Mouse (Mus musculus): ENCODE data around the gene Tmc4. TPM values are rescaled to one million over a fixed set of nuclear protein-coding genes. Genes with fewer than 3 reads are reported as not detected.
A peak's percentile ranks its signal among the peaks of the same experiment; 100 is the strongest.
"Not testable (repeated sequence)": the region's sequence is repeated elsewhere in the genome, so short reads cannot be mapped to it uniquely, and the experiment has no call there.

Gene Tmc4
- polyA plus RNA-seq, 1 experiment from 2014 or later = 73.4 TPM

DNA sequence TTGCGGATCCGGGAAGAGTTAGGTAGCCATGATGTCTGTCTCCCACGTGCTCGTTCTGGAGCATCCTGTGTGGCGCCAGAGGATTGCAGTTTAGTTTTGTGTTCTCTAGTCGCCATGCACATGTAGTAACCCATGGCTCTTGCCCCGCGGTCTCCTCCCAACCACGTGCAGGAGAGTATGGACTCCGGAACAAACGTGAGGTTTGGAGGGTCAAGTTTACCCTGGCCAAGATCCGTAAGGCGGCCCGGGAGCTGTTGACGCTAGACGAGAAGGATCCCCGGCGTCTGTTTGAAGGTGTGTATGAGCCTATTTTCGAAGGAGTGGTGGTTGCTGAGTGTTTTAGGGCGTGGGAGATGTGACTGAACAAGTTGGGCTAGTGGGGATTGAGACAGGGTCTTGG lies 27.1 kb upstream of the Tmc4 start:
- no peak; the same call in 1 of the 2 replicates for ATAC-seq
- H3K27me3 ChIP-seq (replicated peaks) = no peaks in the 10 kb centered on the region
- peak overlapping the region; percentile 91 for H3K27ac ChIP-seq
- H3K4me2 ChIP-seq (replicated peaks) = peak overlapping the region; percentile 52
- H3K4me3 ChIP-seq (replicated peaks) = peak overlapping the region; percentile 69
- H3K9me3 ChIP-seq = no peaks in the 10 kb centered on the region
- 3% methylated on average over 20 of the region's 20 CpGs for WGBS
- peaks cover 9% of the 10 kb centered on the region for H3K4me1 ChIP-seq (replicated peaks)
- peaks cover 13% of the 10 kb centered on the region for H3K36me3 ChIP-seq
- peak overlapping the region; percentile 72 for H3K9ac ChIP-seq

- no peaks in the 10 kb centered on the region for H3K27me3 ChIP-seq (replicated peaks)
- peak within 1 kb of the TSS; percentile 72 for H3K9ac ChIP-seq
- H3K4me3 ChIP-seq (replicated peaks) = peak within 1 kb of the TSS; percentile 69
- WGBS = under 1% methylated on average over 42 of the region's 42 CpGs
- H3K9me3 ChIP-seq = no peaks in the 10 kb centered on the region
- H3K4me1 ChIP-seq (replicated peaks) = peaks cover 9% of the 10 kb centered on the region
- peaks cover 13% of the 10 kb centered on the region for H3K36me3 ChIP-seq
- H3K27ac ChIP-seq = peak within 1 kb of the TSS; percentile 91
- ATAC-seq = peak; percentile 94
- peak within 1 kb of the TSS; percentile 52 for H3K4me2 ChIP-seq (replicated peaks)
Observed at GRCm38 (mm10) chr7:3703879-3704441, 26.6 kb upstream of the Tmc4 start, which contains the start of gene Rps9. Gene Rps9 (plus strand): TSS chr7:3703993.

- peak; percentile 50 for ATAC-seq
- H3K36me3 ChIP-seq = peaks cover 13% of the 10 kb centered on the region
- H3K9me3 ChIP-seq = no peaks in the 10 kb centered on the region
- H3K4me1 ChIP-seq (replicated peaks) = peaks cover 9% of the 10 kb centered on the region
- H3K27ac ChIP-seq = peak overlapping the region; percentile 91
- 20% methylated on average over 6 of the region's 6 CpGs for WGBS
- peak overlapping the region; percentile 45 for H3K9ac ChIP-seq
- H3K4me3 ChIP-seq (replicated peaks) = peak overlapping the region; percentile 69
- H3K4me2 ChIP-seq (replicated peaks) = peak overlapping the region; percentile 52
- H3K27me3 ChIP-seq (replicated peaks) = no peaks in the 10 kb centered on the region
Observed at GRCm38 (mm10) chr7:3703148-3703878, 26.0 kb upstream of the Tmc4 start.

DNA sequence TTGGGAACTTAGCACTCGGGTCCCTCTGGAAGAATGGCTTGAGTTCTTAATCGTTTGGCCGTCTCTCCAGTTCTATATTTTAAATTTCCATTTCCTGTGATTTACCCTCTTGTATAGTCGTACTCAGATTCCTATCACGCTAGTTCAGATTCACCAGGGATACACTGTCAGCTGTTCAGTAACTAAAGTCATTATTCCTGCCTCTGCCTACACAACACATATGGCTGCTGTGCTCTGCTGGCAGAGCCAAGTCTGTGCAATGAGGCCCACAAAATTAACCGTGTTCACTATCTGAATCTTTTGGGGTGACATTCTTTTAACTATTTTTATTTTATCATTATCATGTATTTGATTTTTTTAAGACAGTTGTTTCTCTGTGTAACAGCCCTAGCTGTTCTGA lies 21.1 kb upstream of the Tmc4 start:
- Histone ChIP-seq H3K9ac (no peak overlapping the region), H3K4me1 (replicated peaks) (peaks cover 8% of the 10 kb centered on the region; the same call in 1 of the 2 replicates), H3K27ac (no peak overlapping the region), H3K27me3 (replicated peaks) (no peaks in the 10 kb centered on the region), H3K4me3 (replicated peaks) (no peak overlapping the region), H3K9me3 (no peaks in the 10 kb centered on the region), H3K36me3 (0 out of 2 replicates have a peak, but pooled peaks cover 3% of the 10 kb centered on the region), H3K4me2 (replicated peaks) (no peak overlapping the region)
- ATAC-seq = no peak
- WGBS = 90% methylated on average over 6 of the region's 6 CpGs

DNA sequence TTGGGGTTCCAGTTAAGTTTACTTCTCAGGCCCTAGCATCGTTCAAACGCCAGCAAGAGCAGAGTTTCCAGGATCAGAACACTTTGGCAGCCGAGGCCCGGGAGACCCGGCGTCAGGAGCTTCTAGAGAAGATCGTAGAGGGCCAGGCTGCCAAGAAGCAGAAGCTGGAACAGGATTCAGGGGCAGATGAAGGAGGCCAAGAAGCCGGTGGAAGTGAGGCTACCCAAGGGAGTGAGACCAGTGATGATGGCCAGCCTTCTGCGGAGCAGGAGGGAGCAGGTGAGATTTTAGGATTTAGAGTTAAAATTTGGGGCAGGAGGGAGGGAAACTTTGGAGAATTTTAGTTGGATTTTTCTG lies 17.6 kb upstream of the Tmc4 start:
- H3K4me2 ChIP-seq (replicated peaks) = peak overlapping the region; percentile 88
- 3% methylated on average over 9 of the region's 9 CpGs for WGBS
- H3K27ac ChIP-seq = peak overlapping the region; percentile 97
- not testable (repeated sequence) for H3K9me3 ChIP-seq; H3K36me3 ChIP-seq; H3K27me3 ChIP-seq (replicated peaks); ATAC-seq
- H3K4me3 ChIP-seq (replicated peaks) = peak overlapping the region; percentile 67
- peaks cover 21% of the 10 kb centered on the region for H3K4me1 ChIP-seq (replicated peaks)
- H3K9ac ChIP-seq = peak overlapping the region; percentile 89

GRCm38 (mm10) chr7:3694076-3694948 lies 17.0 kb upstream of the Tmc4 start:
- Histone ChIP-seq H3K9ac (peak overlapping the region; percentile 89), H3K27me3 (replicated peaks) (no peaks in the 10 kb centered on the region), H3K4me1 (replicated peaks) (peaks cover 21% of the 10 kb centered on the region), H3K4me3 (replicated peaks) (peak overlapping the region; percentile 67), H3K27ac (peak overlapping the region; percentile 97), H3K36me3 (no peaks in the 10 kb centered on the region), H3K4me2 (replicated peaks) (peak overlapping the region; percentile 88), H3K9me3 (no peaks in the 10 kb centered on the region)
- 1% methylated on average over 54 of the region's 55 CpGs for WGBS
- ATAC-seq = peak; percentile 74

- H3K27me3 ChIP-seq (replicated peaks) = no peaks in the 10 kb centered on the region
- under 1% methylated on average over 18 of the region's 18 CpGs for WGBS
- H3K4me3 ChIP-seq (replicated peaks) = peak overlapping the region; percentile 67
- peak overlapping the region; percentile 89 for H3K9ac ChIP-seq
- peak overlapping the region; percentile 88 for H3K4me2 ChIP-seq (replicated peaks)
- ATAC-seq = no peak
- H3K4me1 ChIP-seq (replicated peaks) = peaks cover 21% of the 10 kb centered on the region
- H3K9me3 ChIP-seq = no peaks in the 10 kb centered on the region
- H3K36me3 ChIP-seq = no peaks in the 10 kb centered on the region
- peak overlapping the region; percentile 97 for H3K27ac ChIP-seq
Observed at GRCm38 (mm10) chr7:3693809-3694075, 16.4 kb upstream of the Tmc4 start.

DNA sequence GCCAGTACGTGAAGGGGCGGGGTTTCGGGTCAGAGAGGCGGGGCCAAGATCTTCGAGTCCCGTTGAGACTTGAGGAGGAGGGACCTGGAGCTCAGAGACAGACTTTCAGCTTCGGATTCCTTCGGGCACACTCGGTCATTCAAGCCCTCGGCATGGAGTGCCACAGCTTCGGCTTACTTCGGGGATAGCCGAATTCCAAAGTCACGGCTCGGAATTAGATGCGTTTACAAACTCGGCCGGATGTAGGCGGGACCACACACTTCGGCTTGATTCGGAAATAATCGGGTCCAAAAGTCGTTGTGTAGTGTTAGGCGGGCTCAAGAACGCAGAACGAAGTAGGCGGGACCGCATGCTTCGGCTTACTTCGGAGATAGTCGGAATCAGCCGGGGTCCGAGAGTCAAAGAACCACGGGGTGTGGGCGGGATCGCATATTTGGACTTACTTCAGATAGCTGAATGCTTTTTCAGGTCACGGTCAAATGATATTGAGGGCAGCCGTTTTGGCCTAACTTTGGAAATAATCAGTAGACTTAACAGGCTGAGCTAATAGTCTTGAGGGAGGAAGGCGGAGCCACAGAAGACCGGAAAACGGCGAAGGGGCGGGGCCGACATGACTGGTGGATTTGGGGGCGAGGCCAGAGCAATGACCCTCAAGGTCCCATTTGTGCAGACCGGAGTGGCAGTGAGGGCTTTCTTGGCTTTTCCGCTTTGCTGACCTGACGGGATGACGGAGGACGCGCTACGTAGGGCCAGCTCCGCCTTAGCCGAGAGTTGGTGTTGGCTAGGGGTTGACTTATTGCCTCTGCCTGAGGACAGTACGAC lies 15.8 kb upstream of the Tmc4 start, which contains the start of gene Mboat7:
Gene Mboat7, minus strand, starts transcription at position 537 of the 822 bp plus-strand sequence.
- Histone ChIP-seq H3K9me3 (no peaks in the 10 kb centered on the region), H3K4me2 (replicated peaks) (peak within 1 kb of the TSS; percentile 88), H3K4me1 (replicated peaks) (peaks cover 21% of the 10 kb centered on the region), H3K36me3 (no peaks in the 10 kb centered on the region), H3K27ac (peak within 1 kb of the TSS; percentile 97), H3K4me3 (replicated peaks) (peak within 1 kb of the TSS; percentile 67), H3K9ac (peak within 1 kb of the TSS; percentile 89), H3K27me3 (replicated peaks) (no peaks in the 10 kb centered on the region)
- WGBS = under 1% methylated on average over 55 of the region's 55 CpGs
- peak; percentile 93 for ATAC-seq

- Histone ChIP-seq H3K36me3 (no peaks in the 10 kb centered on the region), H3K27me3 (replicated peaks) (no peaks in the 10 kb centered on the region), H3K4me2 (replicated peaks) (peak within 1 kb of the TSS; percentile 88), H3K4me1 (replicated peaks) (peaks cover 21% of the 10 kb centered on the region), H3K9ac (peak within 1 kb of the TSS; percentile 89), H3K27ac (peak within 1 kb of the TSS; percentile 97), H3K9me3 (no peaks in the 10 kb centered on the region), H3K4me3 (replicated peaks) (peak within 1 kb of the TSS; percentile 67)
- WGBS = under 1% methylated on average over 49 of the region's 49 CpGs
- no peak for ATAC-seq
Observed at GRCm38 (mm10) chr7:3692382-3692986, 15.1 kb upstream of the Tmc4 start, which contains the start of gene Tsen34. Gene Tsen34 (plus strand): TSS chr7:3692863.

- no peaks in the 10 kb centered on the region for H3K27me3 ChIP-seq (replicated peaks)
- H3K9ac ChIP-seq = peak overlapping the region; percentile 89
- peak overlapping the region; percentile 88 for H3K4me2 ChIP-seq (replicated peaks)
- no peak for ATAC-seq
- peaks cover 21% of the 10 kb centered on the region for H3K4me1 ChIP-seq (replicated peaks)
- H3K9me3 ChIP-seq = no peaks in the 10 kb centered on the region
- peak overlapping the region; percentile 67 for H3K4me3 ChIP-seq (replicated peaks)
- peak overlapping the region; percentile 97 for H3K27ac ChIP-seq
- no peaks in the 10 kb centered on the region for H3K36me3 ChIP-seq
- WGBS = 16% methylated on average over 3 of the region's 3 CpGs
Observed at GRCm38 (mm10) chr7:3691919-3692318, 14.6 kb upstream of the Tmc4 start.

- no peak overlapping the region for H3K9ac ChIP-seq
- no peak for ATAC-seq
- H3K36me3 ChIP-seq = peaks cover 14% of the 10 kb centered on the region; the same call in 1 of the 2 replicates
- no peaks in the 10 kb centered on the region for H3K9me3 ChIP-seq
- H3K27me3 ChIP-seq (replicated peaks) = no peaks in the 10 kb centered on the region
- H3K4me1 ChIP-seq (replicated peaks) = no peaks in the 10 kb centered on the region
- H3K27ac ChIP-seq = no peak overlapping the region
- H3K4me3 ChIP-seq (replicated peaks) = no peak overlapping the region
- H3K4me2 ChIP-seq (replicated peaks) = no peak overlapping the region
- WGBS = 86% methylated on average over 31 of the region's 31 CpGs
Observed at GRCm38 (mm10) chr7:3685400-3686187, 8.2 kb upstream of the Tmc4 start.
